Mouse (Mus musculus) lung, postnatal 36 days (tissue): Measurements from ENCODE around the gene Casq2.
"Not testable (repeated sequence)": the region's sequence is repeated elsewhere in the genome, so short reads cannot be mapped to it uniquely, and the experiment has no call there.

Experiments
- DNase-seq: peaks from one replicate; pipeline ENCODE4 v3.0.0; 2022; ENCODE audit warnings: mixed read lengths

Gene Casq2

GRCm38 (mm10) chr3:102137158-102137557 is 50.9 kb downstream of the Casq2 start:
- DNase-seq = no peak

GRCm38 (mm10) chr3:102138899-102139298 is 52.7 kb downstream of the Casq2 start:
- no peak for DNase-seq

- DNase-seq = no peak
These were observed 54.4 kb downstream of the Casq2 start for GRCm38 (mm10) chr3:102140606-102141005.

GRCm38 (mm10) chr3:102141451-102141850 is 55.2 kb downstream of the Casq2 start:
- DNase-seq = no peak

- DNase-seq = no peak
These were observed 55.7 kb downstream of the Casq2 start for GRCm38 (mm10) chr3:102141893-102142292.

GRCm38 (mm10) chr3:102142947-102143346 is 56.7 kb downstream of the Casq2 start:
- no peak for DNase-seq

- no peak for DNase-seq
These were observed 57.3 kb downstream of the Casq2 start for GRCm38 (mm10) chr3:102143536-102143935.

GRCm38 (mm10) chr3:102144401-102144800 is 58.2 kb downstream of the Casq2 start:
- no peak for DNase-seq

GRCm38 (mm10) chr3:102145645-102146386 is 59.6 kb downstream of the Casq2 start:
- DNase-seq = no peak

- DNase-seq = no peak
These were observed 60.2 kb downstream of the Casq2 start for GRCm38 (mm10) chr3:102146428-102146827.

- DNase-seq = no peak
These were observed 61.0 kb downstream of the Casq2 start for GRCm38 (mm10) chr3:102147189-102147588.

- no peak for DNase-seq
These were observed 63.7 kb downstream of the Casq2 start for GRCm38 (mm10) chr3:102149941-102150340.

GRCm38 (mm10) chr3:102151850-102152249 is 65.6 kb downstream of the Casq2 start:
- no peak for DNase-seq

GRCm38 (mm10) chr3:102152471-102152870 is 66.3 kb downstream of the Casq2 start:
- no peak for DNase-seq

GRCm38 (mm10) chr3:102152872-102153271 is 66.7 kb downstream of the Casq2 start:
- DNase-seq = peak; percentile 65

- no peak for DNase-seq
These were observed 67.9 kb downstream of the Casq2 start for GRCm38 (mm10) chr3:102154107-102154506.

GRCm38 (mm10) chr3:102156737-102157136 is 70.5 kb downstream of the Casq2 start:
- DNase-seq = peak; percentile 23

GRCm38 (mm10) chr3:102157652-102158051 is 71.4 kb downstream of the Casq2 start:
- no peak for DNase-seq

- no peak for DNase-seq
These were observed 72.7 kb downstream of the Casq2 start for GRCm38 (mm10) chr3:102158759-102159422.

- DNase-seq = peak; percentile 76
These were observed 73.5 kb downstream of the Casq2 start for GRCm38 (mm10) chr3:102159423-102160325.

- DNase-seq = not testable (repeated sequence)
These were observed 77.6 kb downstream of the Casq2 start for GRCm38 (mm10) chr3:102163861-102164260.

- no peak for DNase-seq
These were observed 78.7 kb downstream of the Casq2 start for GRCm38 (mm10) chr3:102164911-102165310.
